Mouse (Mus musculus): ENCODE results near the gene 6030452D12Rik.

The 6030452D12Rik gene

GRCm38 (mm10) chr8:106500018-106500685 lies at the start of gene 6030452D12Rik:
6030452D12Rik (plus strand) TSS chr8:106500522.
- no peak for DNase-seq

- DNase-seq: no peak
Measured at GRCm38 (mm10) chr8:106451301-106452085, 48.8 kb upstream of the 6030452D12Rik start.

- DNase-seq: no peak
Measured at GRCm38 (mm10) chr8:106452701-106453481, 47.4 kb upstream of the 6030452D12Rik start.

GRCm38 (mm10) chr8:106454036-106454435 lies 46.3 kb upstream of the 6030452D12Rik start:
- no peak for DNase-seq

- no peak for DNase-seq
Measured at GRCm38 (mm10) chr8:106462131-106462530, 38.2 kb upstream of the 6030452D12Rik start.

- no peak for DNase-seq
Measured at GRCm38 (mm10) chr8:106463795-106464194, 36.5 kb upstream of the 6030452D12Rik start.

- DNase-seq: no peak
Measured at GRCm38 (mm10) chr8:106469485-106469884, 30.8 kb upstream of the 6030452D12Rik start.

- DNase-seq: no peak
Measured at GRCm38 (mm10) chr8:106474001-106474400, 26.3 kb upstream of the 6030452D12Rik start.

- DNase-seq: no peak
Measured at GRCm38 (mm10) chr8:106504241-106504640, 3.9 kb downstream of the 6030452D12Rik start.

- no peak for DNase-seq
Measured at GRCm38 (mm10) chr8:106505328-106505965, 5.1 kb downstream of the 6030452D12Rik start.

- no peak for DNase-seq
Measured at GRCm38 (mm10) chr8:106506106-106506505, 5.8 kb downstream of the 6030452D12Rik start.

- DNase-seq: peak; percentile 64
Measured at GRCm38 (mm10) chr8:106507761-106508331, 7.5 kb downstream of the 6030452D12Rik start.

GRCm38 (mm10) chr8:106508456-106508855 lies 8.1 kb downstream of the 6030452D12Rik start:
- DNase-seq: no peak

- DNase-seq: no peak
Measured at GRCm38 (mm10) chr8:106509079-106509780, 8.9 kb downstream of the 6030452D12Rik start.

- DNase-seq: peak; percentile 88
Measured at GRCm38 (mm10) chr8:106510365-106510975, 10.1 kb downstream of the 6030452D12Rik start, which contains the start of gene Cdh3. Cdh3 (plus strand) TSS chr8:106510891.

GRCm38 (mm10) chr8:106511065-106511501 lies 10.8 kb downstream of the 6030452D12Rik start:
- DNase-seq: peak; percentile 17

GRCm38 (mm10) chr8:106511531-106512041 lies 11.3 kb downstream of the 6030452D12Rik start:
- peak; percentile 50 for DNase-seq

GRCm38 (mm10) chr8:106512475-106513150 lies 12.3 kb downstream of the 6030452D12Rik start:
- DNase-seq: peak; percentile 52

- DNase-seq: no peak
Measured at GRCm38 (mm10) chr8:106515946-106516479, 15.7 kb downstream of the 6030452D12Rik start.

- peak; percentile 54 for DNase-seq
Measured at GRCm38 (mm10) chr8:106516581-106516980, 16.3 kb downstream of the 6030452D12Rik start.
